Mouse (Mus musculus) stomach, postnatal 0 days (tissue): ENCODE measurements around the gene Chn2.

Source experiments
- CTCF ChIP-seq: IDR thresholded peaks from 2 replicates; pipeline ENCODE4 v1.5.1; 2016; ENCODE audit warnings: antibody characterized with exemption, low read depth, mild to moderate bottlenecking, moderate library complexity
- EP300 ChIP-seq: optimal IDR thresholded peaks from 2 replicates; pipeline ENCODE3; 2016; ENCODE audit warnings: antibody characterized with exemption

DNA sequence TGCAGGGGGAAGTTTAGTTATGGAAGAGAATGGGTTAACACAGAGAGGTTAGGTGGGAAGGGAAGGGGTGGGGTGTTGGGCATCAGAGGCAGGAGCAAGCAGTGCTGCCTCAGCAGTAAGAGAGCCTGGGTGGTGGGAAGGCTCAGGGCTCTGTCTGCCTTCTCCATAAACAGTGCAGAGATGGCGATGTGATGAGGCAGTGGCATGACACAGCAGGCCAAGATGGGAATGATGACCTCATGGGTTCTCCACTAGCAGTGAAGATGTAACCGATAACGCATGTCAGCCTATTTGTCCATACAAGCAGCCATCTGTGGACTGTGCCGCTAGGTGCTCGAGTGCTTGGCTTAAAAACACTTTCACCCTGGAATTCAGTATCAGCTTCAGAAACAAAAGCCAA lies 74.0 kb downstream of the Chn2 start:
- no peak for TF ChIP-seq CTCF
- no peak for TF ChIP-seq EP300
